Mouse (Mus musculus): ENCODE results near the gene Wwc2. TPM values are rescaled to one million over a fixed set of nuclear protein-coding genes. Genes with fewer than 3 reads are reported as not detected.

Wwc2 gene
- total RNA-seq, 2 experiments from 2014 or later: 25.8 to 26.3 TPM

DNA sequence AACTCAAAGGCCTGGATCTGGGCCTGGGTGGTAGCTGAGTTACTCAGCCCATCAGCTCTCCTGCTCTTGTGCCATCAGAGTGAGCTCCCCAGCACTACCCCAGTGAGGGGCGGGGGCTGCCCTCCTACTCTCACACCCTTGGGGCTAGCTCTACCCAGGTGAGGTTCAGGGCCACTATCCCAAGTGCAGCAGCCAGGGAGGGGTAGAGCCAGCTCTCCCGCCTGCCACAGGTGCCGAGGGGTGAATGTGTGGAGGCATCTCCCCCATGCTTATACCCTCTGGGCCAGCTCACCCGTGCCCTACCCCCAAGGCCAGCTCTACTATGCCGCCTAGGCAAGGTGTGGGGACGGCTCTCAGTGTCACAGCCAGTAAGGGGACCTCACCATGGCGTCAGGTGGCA, 75.8 kb downstream of the Wwc2 start:
- no peak for DNase-seq (ENCODE audit: low spot score in 2 of 2)
- intact Hi-C loops (cut with DNase I): no loop called here

DNA sequence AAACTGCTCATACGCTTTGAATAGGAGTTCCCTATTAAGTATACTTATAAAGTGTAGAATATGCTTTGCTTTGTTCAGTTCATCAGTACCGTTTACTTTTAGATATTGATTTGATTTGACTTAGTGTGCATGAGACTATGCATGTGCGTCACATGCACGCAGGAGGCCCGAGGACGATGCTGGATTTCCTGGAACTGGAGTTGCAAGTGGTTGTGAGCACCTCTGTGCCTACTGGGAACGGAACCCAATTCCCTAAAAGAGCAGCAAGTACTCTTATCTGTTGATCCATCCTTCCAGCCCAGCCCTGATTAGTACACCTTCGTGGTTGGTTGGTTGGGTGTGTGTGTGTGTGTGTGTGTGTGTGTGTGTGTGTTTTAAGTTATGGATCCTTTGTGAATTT, 76.6 kb downstream of the Wwc2 start:
- DNase-seq (ENCODE audit: low spot score in 2 of 2): no peak
- intact Hi-C loops (cut with DNase I): no loop called here

DNA sequence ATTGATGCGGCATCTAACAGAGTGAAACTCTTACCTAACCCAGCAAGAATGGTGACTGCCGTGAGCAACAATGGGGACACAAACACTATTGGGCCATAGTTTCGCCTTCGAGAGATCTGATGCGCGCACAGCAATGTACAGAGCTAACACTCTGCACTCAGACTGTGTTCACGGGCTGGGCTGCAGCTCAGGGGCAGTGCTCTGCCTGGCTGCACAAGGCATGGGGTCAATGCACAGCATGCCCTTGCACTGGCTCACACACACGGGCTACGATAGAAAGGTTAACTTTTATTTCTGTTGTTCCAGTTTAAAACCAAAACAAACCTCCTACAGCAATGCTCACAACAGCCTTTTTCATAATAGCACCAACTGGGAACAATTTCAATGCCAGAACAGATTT, 77.1 kb downstream of the Wwc2 start:
- intact Hi-C loops (cut with DNase I): no loop called here
- no peak for DNase-seq (ENCODE audit: low spot score in 2 of 2)

DNA sequence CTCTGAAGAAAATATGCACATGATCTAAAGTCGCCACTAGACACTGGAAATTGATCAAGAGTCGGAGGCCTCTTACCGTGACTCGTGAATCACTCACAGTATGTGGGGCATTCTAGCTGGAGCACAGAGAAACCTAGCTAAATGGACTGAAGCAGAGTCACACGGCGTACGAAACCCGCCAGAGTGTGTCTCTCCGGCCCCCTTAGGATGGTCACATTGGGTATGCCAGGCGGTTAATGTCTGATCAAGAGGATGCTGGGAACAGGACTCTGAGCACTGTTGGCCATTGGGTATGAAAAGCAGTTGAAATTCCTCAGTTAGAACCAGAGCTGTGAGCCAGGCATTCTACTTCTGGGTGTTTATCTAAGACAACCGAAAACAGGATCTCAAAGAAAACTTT, 81.0 kb downstream of the Wwc2 start:
- intact Hi-C loops (cut with DNase I): no loop called here
- DNase-seq (ENCODE audit: low spot score in 2 of 2): no peak

DNA sequence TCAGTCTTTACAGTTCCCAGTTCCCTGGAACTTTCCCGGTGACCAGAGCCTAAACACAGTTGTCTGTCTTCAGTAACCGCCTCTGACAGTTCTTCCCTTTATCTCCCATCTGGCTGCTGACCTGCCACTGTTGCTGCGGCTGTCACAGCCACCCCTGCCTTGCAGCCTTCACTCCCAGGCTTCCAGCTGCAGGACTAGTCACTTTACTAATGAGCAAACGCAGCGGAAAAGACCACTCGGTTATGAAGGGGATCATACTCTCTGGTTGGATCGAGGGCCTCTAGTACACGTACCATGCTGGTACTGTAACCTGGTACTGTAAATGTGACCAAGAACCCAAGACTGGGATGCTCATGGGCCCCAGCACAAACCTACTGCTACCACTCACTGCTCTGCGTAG, 83.7 kb downstream of the Wwc2 start:
- no peak for DNase-seq (ENCODE audit: low spot score in 2 of 2)
- intact Hi-C loops (cut with DNase I): no loop called here

DNA sequence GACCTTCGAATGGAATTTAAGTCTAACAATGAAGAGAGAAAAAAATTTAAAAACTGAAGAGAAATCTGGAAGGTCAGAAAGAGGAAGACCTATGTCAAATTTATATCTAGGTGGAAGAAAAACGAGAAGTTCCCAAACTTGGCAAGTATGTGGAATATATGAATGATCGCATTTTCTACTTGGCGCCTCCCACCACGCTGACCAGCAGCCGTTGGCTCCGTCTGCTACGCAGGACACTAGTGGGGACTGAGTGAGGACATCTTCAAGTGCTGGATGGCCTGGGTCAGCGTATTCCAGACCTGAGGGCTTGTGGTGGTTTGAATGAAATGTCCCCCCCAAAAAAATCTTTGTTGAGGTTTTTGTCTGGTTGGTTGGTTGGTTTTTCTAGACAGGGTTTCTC, 84.6 kb downstream of the Wwc2 start:
- intact Hi-C loops (cut with DNase I): no loop called here
- no peak for DNase-seq (ENCODE audit: low spot score in 2 of 2)

DNA sequence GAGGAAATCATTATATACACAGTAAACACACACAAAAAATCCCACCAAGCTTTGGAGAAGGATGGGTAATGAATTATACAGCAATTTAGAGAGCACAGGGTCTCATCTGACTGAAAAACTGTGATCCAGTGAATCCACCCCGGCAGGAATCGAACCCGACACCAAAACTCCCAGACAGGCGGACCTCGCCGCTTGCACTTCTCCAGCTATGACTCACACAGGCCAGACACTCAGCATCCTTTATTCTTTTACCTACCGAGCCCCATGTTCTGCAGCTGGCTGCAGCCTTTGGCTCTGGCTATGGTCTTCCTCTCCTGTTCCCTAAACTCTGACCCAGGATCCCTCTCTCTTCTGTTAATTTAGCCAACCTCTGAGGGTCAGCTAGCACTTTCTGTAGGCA, 85.5 kb downstream of the Wwc2 start:
- no peak for DNase-seq (ENCODE audit: low spot score in 2 of 2)
- intact Hi-C loops (cut with DNase I): no loop called here

DNA sequence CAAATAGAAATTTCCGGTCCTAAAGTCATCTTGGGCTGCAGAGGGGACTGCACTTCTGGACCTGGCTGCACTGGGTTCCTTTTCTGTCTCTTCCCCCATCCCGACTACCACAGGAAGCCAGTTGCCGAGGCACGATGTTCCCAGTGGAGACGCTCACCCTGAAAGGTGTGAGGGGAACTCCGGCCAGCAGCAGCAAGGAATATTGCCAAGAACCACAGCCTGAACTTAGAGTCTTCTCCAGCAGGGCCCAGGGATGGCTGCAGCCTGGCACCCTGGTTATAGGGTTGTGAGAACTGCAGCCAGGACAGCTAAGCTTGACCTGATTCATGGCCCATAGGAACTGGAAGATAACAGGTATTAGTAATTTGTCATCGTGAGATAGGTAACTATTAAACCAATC, 86.7 kb downstream of the Wwc2 start:
- DNase-seq (ENCODE audit: low spot score in 2 of 2): no peak
- intact Hi-C loops (cut with DNase I): no loop called here

DNA sequence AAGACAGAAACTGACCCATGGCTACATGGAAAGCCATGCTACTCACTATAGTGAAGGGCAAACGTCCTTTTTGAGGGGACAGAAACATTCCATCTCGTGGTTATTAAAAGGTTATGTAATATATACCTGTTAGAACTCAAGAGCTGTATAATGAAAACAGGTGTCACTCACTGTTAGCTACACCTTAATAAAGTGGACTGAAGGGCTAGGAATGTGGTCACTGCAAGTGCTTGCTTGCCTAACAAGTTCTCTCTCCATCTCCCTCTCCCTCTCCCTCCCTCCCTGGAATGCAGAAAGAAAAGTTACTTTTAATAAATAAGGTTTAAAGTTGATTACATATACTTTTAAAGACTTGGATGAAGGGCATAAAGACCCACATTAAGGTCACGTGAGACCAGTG, 88.0 kb downstream of the Wwc2 start:
- DNase-seq (ENCODE audit: low spot score in 2 of 2): no peak
- intact Hi-C loops (cut with DNase I): no loop called here

DNA sequence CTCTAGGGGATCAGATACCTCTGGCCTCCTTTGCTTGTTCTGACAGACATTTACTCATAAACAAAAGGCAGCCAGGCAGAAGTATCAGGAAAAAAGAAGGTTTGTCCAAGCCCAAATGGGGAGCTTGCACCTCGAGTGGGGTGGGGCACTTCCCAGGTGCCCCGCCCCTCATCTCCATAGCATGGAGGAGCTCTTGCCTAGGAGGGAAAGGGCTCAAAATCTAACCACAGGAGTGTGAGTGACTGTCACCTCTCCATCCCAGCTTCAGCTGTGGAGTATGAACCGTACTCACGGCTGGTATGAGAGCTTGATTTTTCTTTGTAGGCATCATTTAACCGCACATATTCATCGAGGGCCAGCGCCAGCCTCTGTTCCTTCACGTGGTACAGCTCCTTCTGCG, 90.4 kb downstream of the Wwc2 start:
- intact Hi-C loops (cut with DNase I): no loop called here
- no peak for DNase-seq (ENCODE audit: low spot score in 2 of 2)

DNA sequence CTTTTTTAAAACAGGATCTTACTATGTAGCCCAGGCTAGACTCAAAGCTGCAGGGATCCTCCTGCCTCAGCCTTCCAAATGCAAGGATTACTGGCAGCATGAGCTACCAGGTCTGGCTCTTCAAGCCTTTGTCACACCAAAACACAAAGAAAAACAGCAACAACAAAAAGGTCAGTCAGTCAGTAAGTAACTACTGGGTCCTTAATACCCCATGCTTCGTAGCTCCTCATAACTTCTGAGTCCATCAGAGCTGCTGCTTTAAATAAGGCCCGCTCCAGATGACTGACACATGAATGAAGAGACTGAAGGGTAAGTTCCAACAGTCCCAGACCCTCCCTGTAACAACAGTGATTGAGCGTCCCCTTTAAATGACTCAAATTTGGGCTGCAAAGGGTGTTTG, 90.8 kb downstream of the Wwc2 start:
- DNase-seq (ENCODE audit: low spot score in 2 of 2): no peak
- intact Hi-C loops (cut with DNase I): no loop called here

DNA sequence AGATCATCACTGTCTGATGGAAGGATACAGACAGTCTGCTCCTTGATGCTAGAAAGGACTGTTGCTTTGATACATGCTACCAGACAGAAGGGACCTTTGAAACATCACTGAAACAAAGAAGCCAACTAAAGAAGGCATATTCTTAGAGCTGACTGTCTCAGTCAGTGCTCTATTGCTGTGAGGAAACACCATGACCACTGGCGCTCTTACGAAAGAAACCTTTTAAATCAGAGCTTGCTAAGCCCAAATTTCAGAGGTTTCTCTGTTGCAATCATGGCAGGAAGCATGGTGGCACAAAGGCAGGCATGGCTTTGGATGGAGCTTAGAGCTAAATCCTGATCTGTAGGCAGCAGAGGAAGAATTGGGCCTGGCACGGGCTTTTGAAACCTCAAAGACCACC, 98.3 kb downstream of the Wwc2 start:
- DNase-seq (ENCODE audit: low spot score in 2 of 2): no peak
- intact Hi-C loops (cut with DNase I): no loop called here

DNA sequence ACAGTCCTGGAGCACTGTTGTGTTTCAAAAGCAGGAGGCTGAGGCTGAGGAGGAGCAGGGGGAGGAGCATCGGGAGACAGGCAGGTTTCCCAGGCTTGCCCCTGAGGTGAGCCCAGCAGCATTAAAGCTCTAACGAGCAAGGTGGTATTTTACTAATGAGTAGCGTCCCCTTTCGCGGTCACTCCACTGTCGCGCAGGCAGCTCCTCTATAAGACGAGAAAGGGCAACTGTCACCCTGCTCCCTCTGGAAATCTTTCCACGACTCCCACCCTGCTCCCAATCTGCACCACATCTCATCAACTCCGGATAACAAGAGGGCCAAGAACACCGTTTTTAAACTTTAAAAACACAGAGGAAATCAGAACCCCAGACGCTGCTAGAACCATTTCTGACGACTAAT, 99.1 kb downstream of the Wwc2 start:
- DNase-seq (ENCODE audit: low spot score in 2 of 2): no peak
- intact Hi-C loops (cut with DNase I): no loop called here

DNA sequence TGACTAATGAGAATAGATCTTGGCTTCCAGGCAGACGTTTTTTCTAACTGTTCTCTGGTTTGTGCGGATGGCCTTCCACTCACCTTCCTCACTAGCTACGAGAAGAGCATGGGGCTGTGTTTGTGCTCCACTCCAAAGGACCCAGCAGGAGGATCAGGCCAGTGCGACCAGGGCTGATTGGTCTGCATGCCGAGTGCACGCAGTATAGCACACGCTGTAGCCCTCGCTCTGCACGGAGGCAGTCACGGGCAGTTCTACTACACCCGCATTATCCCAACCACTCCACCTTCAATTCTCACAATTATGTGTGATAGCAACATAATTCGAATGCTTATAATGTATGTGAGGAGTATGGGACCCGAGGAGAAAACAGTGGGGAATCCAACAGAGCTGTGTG, 99.9 kb downstream of the Wwc2 start:
- DNase-seq (ENCODE audit: low spot score in 2 of 2): no peak
- intact Hi-C loops (cut with DNase I): no loop called here

DNA sequence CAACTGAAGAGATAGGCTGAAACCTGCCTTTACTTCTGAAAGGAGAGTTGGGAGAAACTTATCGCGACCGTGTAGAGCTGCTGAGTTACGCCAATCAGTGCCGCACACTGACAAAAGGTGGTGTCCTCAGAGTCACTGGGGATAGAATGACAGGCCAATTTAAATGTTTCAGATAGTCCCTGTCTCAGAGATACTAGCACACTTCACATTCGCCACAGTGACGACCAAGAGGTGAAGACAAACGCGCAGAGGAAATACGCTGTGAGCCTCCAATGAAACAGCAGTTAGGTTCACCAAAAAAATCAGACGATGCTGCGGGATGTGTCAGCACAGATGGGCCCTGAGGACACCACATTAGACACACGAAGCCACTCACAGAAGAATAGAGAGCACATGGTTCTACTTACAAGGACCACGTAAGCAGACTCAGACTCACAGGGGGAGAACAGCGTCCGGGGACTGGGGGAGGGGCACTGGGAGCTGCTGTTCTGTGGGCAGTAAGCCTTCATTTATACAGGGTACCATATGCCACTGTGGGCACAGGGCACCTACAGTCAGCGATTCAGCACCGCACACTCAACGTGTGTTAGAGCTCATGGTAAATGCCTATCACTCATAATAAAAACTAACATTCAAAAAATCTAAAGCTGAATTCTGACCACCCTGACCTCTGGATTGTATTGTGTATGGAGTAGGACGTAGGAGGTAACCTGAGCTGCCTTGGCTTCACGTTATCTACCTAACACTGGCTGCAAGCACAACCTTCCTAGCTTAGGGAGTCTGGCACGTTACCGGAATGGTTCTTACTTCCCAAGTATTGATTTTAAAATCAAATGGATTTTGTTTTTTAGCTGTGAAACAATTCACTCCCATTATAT, 100.5 kb downstream of the Wwc2 start:
- DNase-seq (ENCODE audit: low spot score in 2 of 2): no peak
- intact Hi-C loops (cut with DNase I): no loop called here

DNA sequence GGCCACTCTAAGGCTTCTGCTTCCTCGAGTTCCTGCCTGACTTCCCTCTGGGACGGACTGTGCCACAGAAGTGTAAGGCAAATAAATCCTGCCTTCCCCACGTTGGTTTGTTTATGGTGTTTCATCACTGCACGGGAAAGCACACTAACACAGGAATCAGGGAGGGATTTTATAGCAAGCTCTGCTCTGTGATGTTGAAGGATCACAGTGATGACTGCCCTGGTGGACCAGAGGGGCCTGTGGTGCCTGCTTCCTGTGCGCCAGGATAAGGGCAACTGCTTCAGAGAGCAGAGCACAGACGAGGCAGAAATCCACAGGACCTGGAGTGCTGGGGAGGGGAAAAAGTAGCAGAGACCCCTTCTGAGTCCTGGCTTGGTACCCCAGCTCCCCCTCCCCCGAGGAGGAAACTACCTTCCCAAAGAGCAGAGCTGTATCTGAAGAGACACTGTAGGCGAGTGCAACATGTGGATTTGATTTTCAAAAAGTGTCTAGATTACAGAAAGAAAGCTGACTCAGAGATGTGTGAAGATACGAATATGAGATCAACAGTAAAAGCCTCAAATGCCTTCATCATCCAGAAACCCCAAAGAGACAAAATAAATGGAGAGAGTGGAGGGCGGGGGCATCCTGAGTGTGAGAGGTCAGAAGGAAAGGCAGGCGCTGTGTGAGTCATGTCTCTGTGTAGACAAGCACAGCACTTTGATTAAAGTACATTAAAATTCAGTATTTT, 101.7 kb downstream of the Wwc2 start:
- DNase-seq (ENCODE audit: low spot score in 2 of 2): no peak
- intact Hi-C loops (cut with DNase I): no loop called here

DNA sequence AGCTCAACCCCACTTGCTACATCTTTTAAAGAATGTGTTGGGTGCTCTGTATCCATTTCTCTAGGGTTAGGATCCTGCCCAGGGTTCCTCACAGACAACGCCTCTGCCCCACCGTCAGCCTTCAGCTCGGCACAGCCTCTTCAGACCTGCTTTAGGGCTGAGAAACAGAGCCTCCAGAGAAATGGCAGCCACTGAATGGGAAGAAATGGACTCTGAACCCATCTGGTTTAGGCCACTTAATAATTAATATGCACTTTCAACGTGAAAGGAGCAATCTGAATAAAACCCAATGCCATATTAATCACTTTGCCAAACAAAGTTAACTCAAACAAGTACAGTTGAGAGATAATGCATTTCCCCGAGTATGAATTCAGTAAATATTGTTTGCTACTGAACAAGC, 106.4 kb downstream of the Wwc2 start:
- intact Hi-C loops (cut with DNase I): no loop called here

DNA sequence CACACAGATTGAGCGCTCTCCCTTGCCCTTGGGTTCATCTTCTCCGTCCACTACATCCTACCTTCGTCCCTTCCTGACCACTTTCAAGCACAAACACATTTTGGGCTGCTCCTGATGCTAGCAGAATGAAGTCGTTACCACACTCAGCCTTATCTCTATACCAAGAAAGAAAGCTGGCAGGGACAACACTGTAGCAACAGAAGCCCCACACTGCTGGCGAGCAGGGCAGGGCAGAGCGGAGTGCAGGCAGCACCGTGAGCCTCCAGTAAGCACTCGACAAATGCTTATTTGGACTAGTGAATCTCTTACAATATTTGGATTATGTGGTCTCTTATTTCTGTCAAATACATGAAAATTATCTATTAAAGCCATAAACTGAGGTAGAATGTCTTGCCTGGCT, 107.0 kb downstream of the Wwc2 start:
- DNase-seq (ENCODE audit: low spot score in 2 of 2): no peak
- intact Hi-C loops (cut with DNase I): no loop called here

More for the DNA sequence above, 106.4 kb downstream of the Wwc2 start:
- DNase-seq (ENCODE audit: low spot score in 2 of 2): no peak

DNA sequence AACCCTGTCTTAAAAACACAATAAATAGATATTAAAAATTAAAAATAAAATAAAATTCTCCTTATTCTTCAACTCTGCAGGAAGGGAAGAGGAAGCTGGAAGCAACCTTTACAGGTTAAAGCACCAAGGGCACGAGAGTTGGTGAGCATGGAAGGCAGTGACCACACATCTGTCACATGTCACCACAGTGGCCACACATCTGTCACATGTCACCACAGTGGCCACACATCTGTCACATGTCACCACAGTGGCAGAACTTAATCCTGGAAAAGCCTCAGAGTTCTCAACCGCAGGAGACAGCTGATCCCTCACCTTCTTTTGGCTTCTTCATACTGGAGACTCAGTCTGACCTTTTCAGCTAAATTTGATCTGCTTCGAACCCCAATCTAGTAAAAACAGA, 112.2 kb downstream of the Wwc2 start:
- intact Hi-C loops (cut with DNase I): no loop called here
- no peak for DNase-seq (ENCODE audit: low spot score in 2 of 2)

DNA sequence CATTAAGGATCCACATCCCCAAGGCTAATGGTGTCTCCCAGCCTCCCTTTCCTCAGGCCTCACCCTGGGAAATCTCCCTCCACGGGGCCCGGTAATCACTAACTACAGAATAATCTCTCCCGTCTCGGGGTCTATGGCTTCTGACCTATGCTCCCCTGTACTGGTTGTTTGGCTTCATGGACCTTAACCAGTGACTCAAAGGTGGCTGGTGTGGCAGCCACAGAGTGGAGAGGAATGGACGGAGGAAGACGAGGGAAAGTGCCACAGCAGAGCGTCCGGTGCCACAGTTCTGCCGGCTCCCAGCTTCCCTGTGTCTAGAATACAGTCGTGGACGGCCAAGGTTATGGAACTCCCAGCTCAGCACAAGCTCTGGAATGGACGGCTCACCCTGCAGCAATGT, 114.9 kb downstream of the Wwc2 start:
- no peak for DNase-seq (ENCODE audit: low spot score in 2 of 2)
- intact Hi-C loops (cut with DNase I): no loop called here

DNA sequence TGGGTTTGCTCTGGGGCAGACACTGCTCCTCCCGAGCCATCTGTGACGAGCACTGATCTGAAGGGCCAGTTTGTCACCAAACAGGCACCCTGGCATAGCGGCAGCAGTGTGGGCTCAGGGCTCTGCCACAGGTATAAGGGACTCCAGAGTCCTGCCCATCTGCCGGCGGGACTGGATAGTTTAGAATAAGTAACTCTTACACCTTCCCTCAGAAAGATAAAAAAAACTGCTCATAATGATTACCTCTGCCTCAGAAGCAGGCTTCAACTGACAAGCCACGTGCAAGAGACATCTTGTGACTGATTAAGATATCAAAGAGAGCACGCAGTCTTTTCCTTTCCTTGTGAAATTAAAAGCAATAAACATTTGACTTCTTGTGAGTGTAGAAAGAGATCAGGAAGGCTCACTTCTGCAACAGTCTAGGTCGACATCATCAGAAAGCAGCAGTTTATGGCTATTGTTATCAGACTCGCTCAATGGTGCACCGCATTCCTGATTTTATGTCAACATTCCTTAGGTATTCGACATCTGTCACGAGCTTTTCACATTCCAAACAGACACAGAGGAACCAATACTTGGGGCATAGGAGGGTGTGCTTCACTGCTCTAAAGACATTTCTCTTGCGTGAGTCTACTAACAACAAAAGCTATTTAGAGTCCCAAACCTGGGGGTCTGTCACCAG, 116.1 kb downstream of the Wwc2 start:
- DNase-seq (ENCODE audit: low spot score in 2 of 2): no peak
- intact Hi-C loops (cut with DNase I): no loop called here
